Mouse (Mus musculus) heart, adult 2 months (tissue): ENCODE measurements around the gene Coq8b.

Experiments
- CTCF ChIP-seq: fragments of 200-600 bp; IDR thresholded peaks from 2 replicates; pipeline ENCODE4 v1.8.1; 2022; ENCODE audit warnings: antibody characterized with exemption, mild to moderate bottlenecking, moderate library complexity
- POLR2A ChIP-seq: fragments of 200-500 bp; IDR thresholded peaks from 2 replicates; pipeline ENCODE4 v1.6.1; 2011; ENCODE audit warnings: mild to moderate bottlenecking, low read depth, low read length, control low read depth; ENCODE audit not compliant: insufficient read depth

DNA sequence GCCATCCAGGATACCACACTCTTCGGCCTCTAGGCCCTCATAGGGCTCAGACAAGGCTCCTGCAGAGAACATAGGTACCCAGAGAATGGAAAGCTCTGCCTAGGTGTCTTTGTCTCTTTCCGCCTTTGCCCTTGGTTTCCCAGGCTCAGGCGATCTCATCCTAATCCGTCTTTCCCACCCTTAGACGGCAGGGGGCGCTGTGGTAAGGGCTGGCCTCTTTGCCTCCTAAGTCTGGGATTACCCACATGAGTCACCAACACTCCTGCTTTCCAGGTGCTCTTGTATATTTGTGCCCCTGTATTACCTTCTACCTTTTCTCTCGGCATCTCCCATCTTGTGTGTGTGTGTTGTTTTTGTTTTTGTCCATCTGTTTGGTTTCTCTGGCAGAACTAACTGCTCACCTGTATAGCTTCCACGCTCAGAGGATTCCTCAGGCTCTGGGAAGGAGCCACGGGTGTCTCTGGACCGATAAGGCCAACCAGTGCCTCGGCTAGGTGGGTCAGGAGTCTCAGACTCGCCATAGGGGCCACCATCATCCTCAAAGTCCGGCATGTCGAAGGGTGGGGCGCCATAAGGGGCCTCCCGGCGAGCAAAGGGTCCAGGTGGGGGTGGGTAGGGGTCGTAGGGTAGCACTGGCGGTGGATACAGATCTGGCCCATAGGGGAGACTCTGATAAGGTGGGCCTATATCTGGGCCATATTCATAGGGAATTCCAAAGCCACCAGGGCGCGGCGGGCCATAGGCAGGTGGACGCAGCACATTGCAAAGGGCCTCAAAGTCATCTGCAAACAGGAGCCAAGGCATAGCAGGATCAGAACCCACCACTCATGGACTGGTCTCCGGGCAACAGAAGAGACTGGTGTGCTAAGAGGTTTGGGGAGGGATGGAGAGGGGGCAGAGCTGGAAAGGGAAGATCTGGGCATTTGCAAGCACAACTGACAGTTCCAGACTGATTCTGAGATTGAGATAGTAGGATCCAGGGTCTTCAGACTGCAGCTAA is 73.6 kb downstream of the Coq8b start:
- no peak for TF ChIP-seq POLR2A
- TF ChIP-seq CTCF = peak; percentile 81
